Mouse (Mus musculus) MEL (cell line): ENCODE results near the gene Il31. TPM values are rescaled to one million over a fixed set of nuclear protein-coding genes. Genes with fewer than 3 reads are reported as not detected.

Experiments
- DNase-seq: peaks from one replicate; pipeline ENCODE4 v3.0.0; 2011; ENCODE audit warnings: low read depth, low spot score
- H3K27ac ChIP-seq: 2 replicates; pipeline ENCODE4 v1.5.1; 2012; ENCODE audit warnings: low read depth, mild to moderate bottlenecking, control low read depth, low read length, moderate library complexity; ENCODE audit not compliant: control insufficient read depth
- H3K27me3 ChIP-seq, 2 experiments: fragments of 150-350 bp in 1 of 2; sonication (generic) in 1 of 2; 2 replicates each; pipeline ENCODE4 v1.6.1; 2012; ENCODE audit warnings: low read length in 2 of 2, mild to moderate bottlenecking in 2 of 2, improper control_type of control experiment in 1 of 2, moderate library complexity in 1 of 2; ENCODE audit not compliant: insufficient read depth in 2 of 2, control insufficient read depth in 1 of 2
- H3K36me3 ChIP-seq, 2 experiments: 2 replicates each; pipeline ENCODE4 v1.6.1; 2012 to 2014; ENCODE audit warnings: low read length in 2 of 2, improper control_type of control experiment in 1 of 2, inconsistent platforms in 1 of 2, mild to moderate bottlenecking in 1 of 2; ENCODE audit not compliant: insufficient read depth in 2 of 2, control insufficient read depth in 1 of 2
- H3K4me1 ChIP-seq, 2 experiments: fragments of 150-350 bp in 1 of 2; sonication (generic) in 1 of 2; 2 replicates each; pipeline ENCODE4 v1.6.1; 2012; ENCODE audit warnings: low read length in 2 of 2, improper control_type of control experiment in 1 of 2, mild to moderate bottlenecking in 1 of 2; ENCODE audit not compliant: insufficient read depth in 2 of 2, control insufficient read depth in 1 of 2
- H3K4me3 ChIP-seq, 2 experiments: fragments of 150-350 bp in 1 of 2; sonication (generic) in 1 of 2; 2 replicates each; pipeline ENCODE4 v1.5.1; 2012; ENCODE audit warnings: low read depth in 2 of 2, low read length in 2 of 2, mild to moderate bottlenecking in 2 of 2, moderate library complexity in 2 of 2, control low read depth in 1 of 2, improper control_type of control experiment in 1 of 2; ENCODE audit not compliant: control insufficient read depth in 1 of 2, insufficient read depth in 1 of 2
- H3K79me2 ChIP-seq: 2 replicates; pipeline ENCODE4 v1.6.1; 2012; ENCODE audit warnings: mild to moderate bottlenecking, low read length, moderate library complexity; ENCODE audit not compliant: control insufficient read depth, poor library complexity, insufficient read depth
- H3K9ac ChIP-seq: 2 replicates; pipeline ENCODE4 v1.6.1; 2012; ENCODE audit warnings: low read depth, mild to moderate bottlenecking, control low read depth, low read length, moderate library complexity; ENCODE audit not compliant: control insufficient read depth, poor library complexity, severe bottlenecking
- H3K9me3 ChIP-seq: fragments of 150-350 bp; sonication (generic); replicated peaks from 2 replicates; pipeline ENCODE4 v1.6.1; 2012; ENCODE audit warnings: mild to moderate bottlenecking, low read length, improper control_type of control experiment, moderate library complexity; ENCODE audit not compliant: insufficient read depth
- CTCF ChIP-seq, 3 experiments: IDR thresholded peaks in 2 of 3; conservative IDR thresholded peaks in 1 of 3; 2 replicates each; pipeline ENCODE4 v1.5.1; 2011 to 2012; ENCODE audit warnings: low read length in 3 of 3, low read depth in 2 of 3, mild to moderate bottlenecking in 2 of 3, improper control_type of control experiment in 1 of 3, inconsistent platforms in 1 of 3, mixed read lengths in 1 of 3, moderate library complexity in 1 of 3; ENCODE audit not compliant: control insufficient read depth in 1 of 3, insufficient read depth in 1 of 3, poor library complexity in 1 of 3, severe bottlenecking in 1 of 3
- ELF1 ChIP-seq: IDR thresholded peaks from 2 replicates; pipeline ENCODE4 v1.6.1; 2014; ENCODE audit warnings: low read depth, mild to moderate bottlenecking, inconsistent platforms, low read length, improper control_type of control experiment, moderate library complexity
- EP300 ChIP-seq, 2 experiments: IDR thresholded peaks; 2 replicates each; pipeline ENCODE4 v1.6.1; 2011; ENCODE audit warnings: improper control_type of control experiment in 2 of 2, low read length in 2 of 2, low read depth in 1 of 2, mild to moderate bottlenecking in 1 of 2
- ETS1 ChIP-seq: IDR thresholded peaks from 2 replicates; pipeline ENCODE4 v1.6.1; 2012; ENCODE audit warnings: low read depth, mild to moderate bottlenecking, inconsistent platforms, low read length, improper control_type of control experiment, moderate library complexity
- GABPA ChIP-seq: IDR thresholded peaks from 2 replicates; pipeline ENCODE4 v1.6.1; 2012; ENCODE audit warnings: low read depth, mild to moderate bottlenecking, inconsistent platforms, low read length, improper control_type of control experiment, moderate library complexity
- GATA1 ChIP-seq: IDR thresholded peaks from 2 replicates; pipeline ENCODE4 v1.6.1; 2011; ENCODE audit warnings: low read depth, low read length, improper control_type of control experiment
- HCFC1 ChIP-seq: IDR thresholded peaks from 2 replicates; pipeline ENCODE4 v1.6.1; 2012; ENCODE audit warnings: low read depth, mild to moderate bottlenecking, inconsistent platforms, low read length, improper control_type of control experiment, moderate library complexity
- KAT2A ChIP-seq: conservative IDR thresholded peaks from 2 replicates; pipeline ENCODE4 v1.6.1; 2012; ENCODE audit warnings: low read depth, low read length, improper control_type of control experiment, inconsistent platforms
- MAFK ChIP-seq: IDR thresholded peaks from 2 replicates; pipeline ENCODE4 v1.6.1; 2011; ENCODE audit warnings: low read depth, mild to moderate bottlenecking, low read length, improper control_type of control experiment, borderline replicate concordance
- MAZ ChIP-seq: IDR thresholded peaks from 2 replicates; pipeline ENCODE4 v1.6.1; 2012; ENCODE audit warnings: low read depth, mild to moderate bottlenecking, inconsistent platforms, low read length, improper control_type of control experiment
- MEF2A ChIP-seq: IDR thresholded peaks from 2 replicates; pipeline ENCODE4 v1.6.1; 2014; ENCODE audit warnings: low read depth, mild to moderate bottlenecking, inconsistent platforms, low read length, improper control_type of control experiment; ENCODE audit not compliant: poor library complexity, insufficient replicate concordance, severe bottlenecking; ENCODE audit errors: extremely low read depth
- MYB ChIP-seq: IDR thresholded peaks from 2 replicates; pipeline ENCODE4 v1.6.1; 2011; ENCODE audit warnings: mild to moderate bottlenecking, low read depth, low read length, improper control_type of control experiment
- NELFE ChIP-seq: IDR thresholded peaks from 2 replicates; pipeline ENCODE4 v1.6.1; 2011; ENCODE audit warnings: low read depth, low read length, improper control_type of control experiment
- NRF1 ChIP-seq: IDR thresholded peaks from 2 replicates; pipeline ENCODE4 v1.6.1; 2014; ENCODE audit warnings: low read depth, mild to moderate bottlenecking, inconsistent platforms, low read length, improper control_type of control experiment, moderate library complexity; ENCODE audit not compliant: poor library complexity, insufficient read depth, severe bottlenecking
- POLR2A ChIP-seq, 2 experiments: IDR thresholded peaks; 2 replicates each; pipeline ENCODE4 v1.6.1; 2011 to 2012; ENCODE audit warnings: low read length in 2 of 2, mild to moderate bottlenecking in 2 of 2, control low read depth in 1 of 2, improper control_type of control experiment in 1 of 2, low read depth in 1 of 2, moderate library complexity in 1 of 2; ENCODE audit not compliant: control insufficient read depth in 1 of 2, insufficient read depth in 1 of 2, poor library complexity in 1 of 2
- POLR2AphosphoS2 ChIP-seq: IDR thresholded peaks from 2 replicates; pipeline ENCODE4 v1.6.1; 2011; ENCODE audit warnings: low read length, improper control_type of control experiment
- RAD21 ChIP-seq: IDR thresholded peaks from 2 replicates; pipeline ENCODE4 v1.6.1; 2011; ENCODE audit warnings: mild to moderate bottlenecking, low read depth, low read length, improper control_type of control experiment
- SIN3A ChIP-seq: IDR thresholded peaks from 2 replicates; pipeline ENCODE4 v1.6.1; 2012; ENCODE audit warnings: low read length, improper control_type of control experiment, inconsistent platforms
- SMC3 ChIP-seq: IDR thresholded peaks from 2 replicates; pipeline ENCODE4 v1.6.1; 2011; ENCODE audit warnings: low read depth, low read length, improper control_type of control experiment
- TBP ChIP-seq: IDR thresholded peaks from 2 replicates; pipeline ENCODE4 v1.8.0; 2011; ENCODE audit warnings: low read depth, low read length, improper control_type of control experiment
- TCF12 ChIP-seq: IDR thresholded peaks from 2 replicates; pipeline ENCODE4 v1.6.1; 2014; ENCODE audit warnings: low read depth, mild to moderate bottlenecking, inconsistent platforms, low read length, improper control_type of control experiment, moderate library complexity
- USF1 ChIP-seq: IDR thresholded peaks from 2 replicates; pipeline ENCODE4 v1.6.1; 2014; ENCODE audit warnings: low read depth, mild to moderate bottlenecking, inconsistent platforms, low read length, improper control_type of control experiment, moderate library complexity
- USF2 ChIP-seq, 2 experiments: IDR thresholded peaks; 2 replicates each; pipeline ENCODE4 v1.6.1; 2011 to 2012; ENCODE audit warnings: improper control_type of control experiment in 2 of 2, low read length in 2 of 2, borderline replicate concordance in 1 of 2, inconsistent platforms in 1 of 2, low read depth in 1 of 2, mild to moderate bottlenecking in 1 of 2; ENCODE audit not compliant: insufficient read depth in 1 of 2
- ZKSCAN1 ChIP-seq: IDR thresholded peaks from 2 replicates; pipeline ENCODE4 v1.6.1; 2012; ENCODE audit warnings: low read depth, mild to moderate bottlenecking, inconsistent platforms, low read length, improper control_type of control experiment, moderate library complexity
- ZMIZ1 ChIP-seq: IDR thresholded peaks from 2 replicates; pipeline ENCODE4 v1.6.1; 2012; ENCODE audit warnings: low read depth, mild to moderate bottlenecking, inconsistent platforms, low read length, improper control_type of control experiment, moderate library complexity
- ZNF384 ChIP-seq: IDR thresholded peaks from 2 replicates; pipeline ENCODE4 v1.6.1; 2012; ENCODE audit warnings: low read depth, mild to moderate bottlenecking, inconsistent platforms, low read length, improper control_type of control experiment
- polyA plus RNA-seq, 2 experiments: library from polyadenylated mRNA; stranded (reverse) in 1 of 2; unstranded in 1 of 2; fragments of >175 nt in 1 of 2; fragments of >200 nt in 1 of 2; gene quantifications; 2 replicates each; pipeline versions ENCODE4 v1.2.1 to v1.2.4; 2012; ENCODE audit warnings: low replicate concordance in 2 of 2, low read depth in 1 of 2; ENCODE audit not compliant: insufficient read length in 2 of 2, insufficient read depth in 1 of 2, missing spikeins in 1 of 2
- total RNA-seq: library from RNA; depleted of rRNA; stranded (reverse); fragments of 300-350 nt; gene quantifications from 2 replicates; pipeline ENCODE4 v1.2.3, GENCODE M21; 2012

The Il31 gene
- total and polyA plus RNA-seq, 3 experiments, result not detected

GRCm38 (mm10) chr5:123523692-123524392 lies 34.6 kb upstream of the Il31 start, which contains the start of gene Diablo:
Diablo (minus strand) TSS chr5:123524176.
- peak; percentile 98 for DNase-seq
- Histone ChIP-seq H3K27ac (peak within 1 kb of the TSS; percentile 3; the same call in 1 of the 2 replicates), H3K4me3 (peak within 1 kb of the TSS; percentile 88 to 99), H3K27me3 (no peaks in the 10 kb centered on the region), H3K9me3 (no peaks in the 10 kb centered on the region), H3K4me1 (peaks cover 3 to 10% of the 10 kb centered on the region in 2 experiments; a peak in 3 of 4 replicates), H3K36me3 (peaks cover 0 to 4% of the 10 kb centered on the region in 2 experiments; a peak in 3 of 4 replicates), H3K9ac (peak within 1 kb of the TSS; percentile 85), H3K79me2 (peaks cover 6% of the 10 kb centered on the region)
- no peak for TF ChIP-seq RAD21
- peak; percentile 78 for TF ChIP-seq ELF1
- TF ChIP-seq USF1, result peak; percentile 30; the same call in 1 of the 2 replicates
- TF ChIP-seq MAZ, result peak; percentile 95; the same call in 1 of the 2 replicates
- TF ChIP-seq ZKSCAN1, result 0 out of 2 replicates have a peak, but pooled peaks have one; percentile 28
- peak; percentile 92 for TF ChIP-seq ZMIZ1
- peak; percentile 83 for TF ChIP-seq HCFC1
- TF ChIP-seq NRF1, result 0 out of 2 replicates have a peak, but pooled peaks have one; percentile 20
- TF ChIP-seq ETS1, result peak; percentile 28; the same call in 1 of the 2 replicates
- peak; percentile 95 for TF ChIP-seq MYB
- no peak for TF ChIP-seq GABPA
- peak; percentile 93 for TF ChIP-seq NELFE
- no peak for TF ChIP-seq GATA1
- no peak for TF ChIP-seq MEF2A
- TF ChIP-seq TBP, result no peak
- 0 out of 6 replicates have a peak, but pooled peaks of 1 of the 3 experiments have one; percentile 5 for TF ChIP-seq CTCF (IDR thresholded peaks at IDR 0.05 in 2 of 3, conservative IDR thresholded peaks at IDR 0.05 in 1 of 3; ENCODE audit: control insufficient read depth in 1 of 3, insufficient read depth in 1 of 3, low read depth in 2 of 3, low read length in 3 of 3, poor library complexity in 1 of 3, severe bottlenecking in 1 of 3)
- peak; percentile 43; the same call in 1 of the 2 replicates for TF ChIP-seq TCF12
- TF ChIP-seq ZNF384, result no peak
- TF ChIP-seq POLR2A (IDR thresholded peaks at IDR 0.05; ENCODE audit: control insufficient read depth in 1 of 2, insufficient read depth in 1 of 2, low read depth in 1 of 2, low read length in 2 of 2, poor library complexity in 1 of 2), result peak; percentile 89 to 91
- no peak for TF ChIP-seq USF2 (IDR thresholded peaks at IDR 0.05; ENCODE audit: borderline replicate concordance in 1 of 2, insufficient read depth in 1 of 2, low read depth in 1 of 2, low read length in 2 of 2)
- peak; percentile 84; the same call in 1 of the 2 replicates for TF ChIP-seq SIN3A
- peak in 1 of 2 experiments; percentile 44; a peak in 2 of 4 replicates for TF ChIP-seq EP300 (IDR thresholded peaks at IDR 0.05; ENCODE audit: low read depth in 1 of 2, low read length in 2 of 2)
- TF ChIP-seq KAT2A, result no peak; the same call in 1 of the 2 replicates
- TF ChIP-seq POLR2AphosphoS2, result peak; percentile 96
- TF ChIP-seq MAFK, result no peak
- TF ChIP-seq SMC3, result no peak
